In the genomic region with DNA sequence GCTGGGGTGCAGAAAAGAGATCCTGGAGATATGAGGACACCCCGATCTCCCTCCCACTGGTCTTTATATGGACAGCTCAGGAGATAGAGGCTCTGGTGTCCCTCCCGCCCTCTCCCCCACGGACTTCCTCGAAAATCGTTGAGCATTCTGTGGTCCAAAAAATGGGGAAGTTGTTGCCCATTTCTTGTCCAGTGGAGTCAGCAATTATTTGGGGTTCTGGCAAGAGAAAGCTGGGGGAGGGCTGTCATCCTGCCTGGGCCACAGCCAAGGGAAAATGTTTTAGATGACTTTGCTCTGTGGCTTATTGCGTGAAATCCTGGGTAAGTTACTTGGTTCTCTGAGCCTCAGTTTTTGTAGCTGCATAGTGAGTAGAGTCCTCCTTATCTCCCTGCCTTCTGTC, we compare ENCODE assay signal across 16 mouse cellular contexts. TPM values are rescaled to one million over a fixed set of nuclear protein-coding genes. Genes with fewer than 3 reads are reported as not detected.
DNase-seq lines count a peak whose midpoint lies in the region; ATAC-seq and TF ChIP-seq lines count a peak whose summit lies in the region.
"Had no signal": no experiment of that assay in that cellular context is flagged by ENCODE, and none has a peak within 500 bp of the region (broad histone marks: within the 10 kb centered on the region; RNA-seq: fewer than 3 reads in every experiment).

A gene (minus strand): TSS at position 44 of the 400 bp plus-strand sequence.

- 29% methylated on average over 6 of the region's 6 CpGs for WGBS in liver, postnatal 0 days (ENCODE audit: insufficient replicate concordance)

- TF ChIP-seq CTCF in liver, postnatal 0 days (IDR thresholded peaks at IDR 0.05; ENCODE audit: low read depth) = no peak

- H3K4me1 ChIP-seq in liver, postnatal 0 days (ENCODE audit: insufficient read depth) = 0 out of 2 replicates have a peak, but pooled peaks cover 4% of the 10 kb centered on the region
- H3K4me1 ChIP-seq: hindbrain, embryonic 13.5 days; limb, embryonic 15.5 days; midbrain, embryonic 12.5 days; neural tube, embryonic 13.5 days had no signal

- ATAC-seq in liver, postnatal 0 days = no peak
- ATAC-seq in erythroid progenitor cell, adult 5-6 weeks (replicated peaks; ENCODE audit: low FRiP score, poor library complexity, severe bottlenecking) = no peak

- no peaks in the 10 kb centered on the region for H3K36me3 ChIP-seq in liver, postnatal 0 days (replicated peaks; ENCODE audit: insufficient read depth, low read length)
- H3K36me3 ChIP-seq: hindbrain, embryonic 13.5 days; limb, embryonic 15.5 days; midbrain, embryonic 12.5 days; neural tube, embryonic 13.5 days had no signal

- no peaks in the 10 kb centered on the region for H3K27me3 ChIP-seq in liver, postnatal 0 days (ENCODE audit: insufficient read depth, low read length)
- H3K27me3 ChIP-seq: hindbrain, embryonic 13.5 days; limb, embryonic 15.5 days; neural tube, embryonic 13.5 days had no signal

- no peak within 1 kb of the TSS for H3K4me2 ChIP-seq in liver, postnatal 0 days (ENCODE audit: low read depth, low read length)
- H3K4me2 ChIP-seq: hindbrain, embryonic 13.5 days; limb, embryonic 15.5 days; midbrain, embryonic 12.5 days; neural tube, embryonic 13.5 days had no signal

- no peaks in the 10 kb centered on the region for H3K9me3 ChIP-seq in liver, postnatal 0 days (ENCODE audit: low read length)
- H3K9me3 ChIP-seq: hindbrain, embryonic 13.5 days; limb, embryonic 15.5 days; midbrain, embryonic 12.5 days; neural tube, embryonic 13.5 days had no signal

- no peak within 1 kb of the TSS for H3K27ac ChIP-seq in liver, postnatal 0 days (ENCODE audit: low read depth)
- H3K27ac ChIP-seq: hindbrain, embryonic 13.5 days; limb, embryonic 15.5 days; midbrain, embryonic 12.5 days; neural tube, embryonic 13.5 days had no signal

- peak; percentile 34 for DNase-seq in gastrocnemius, postnatal 25 days
- no peak for DNase-seq in gastrocnemius, postnatal 4 days (ENCODE audit: low spot score in 2 of 2)
- peak; percentile 7 to 12 for DNase-seq in lung, adult 18-20 months
- no peak for DNase-seq in lung, postnatal 25 days (ENCODE audit: low spot score)
- DNase-seq in heart, postnatal 10 days = peak; percentile 14 to 20
- DNase-seq in liver, postnatal 0 days = peak; percentile 21
- no peak for DNase-seq in Muller cell, postnatal 12 days (ENCODE audit: inconsistent ontology term)
- DNase-seq: thymus, postnatal 36 days had no signal

- intact Hi-C loops in heart, postnatal 10 days (cut with DNase I) = no loop called here

- H3K4me3 ChIP-seq in liver, postnatal 0 days (ENCODE audit: low read depth, low read length) = no peak within 1 kb of the TSS
- H3K4me3 ChIP-seq: erythroblast, embryonic 14.5 days; hindbrain, embryonic 13.5 days; limb, embryonic 15.5 days; midbrain, embryonic 12.5 days; neural tube, embryonic 13.5 days had no signal

- TF ChIP-seq EP300 in liver, postnatal 0 days (IDR thresholded peaks at IDR 0.05; ENCODE audit: low read depth) = no peak

- no peak within 1 kb of the TSS for H3K9ac ChIP-seq in liver, postnatal 0 days (replicated peaks)
- H3K9ac ChIP-seq: hindbrain, embryonic 13.5 days; limb, embryonic 15.5 days; midbrain, embryonic 12.5 days; neural tube, embryonic 13.5 days had no signal

RNA-seq across cellular contexts. Expression of the gene that starts here (rescaled TPM):
- 1 to 10 TPM in 1 of 2 experiments, under 1 TPM in 1; 0.61 to 1.1 TPM for total RNA-seq in gastrocnemius, postnatal 25 days (2021)
- total RNA-seq in gastrocnemius, postnatal 4 days (2021) = 1 to 10 TPM; 3.8 to 5.2 TPM
- total RNA-seq in heart, postnatal 10 days (2021) = 1 to 10 TPM; 1.2 to 1.8 TPM
- polyA plus RNA-seq in liver, postnatal 0 days (2015; fragmentation: Nextera tagmentation; extraction: Ambion mirVana) = 25.6 and 28.4 TPM in 2 replicates
- not detected in 2 replicates for total RNA-seq in erythroid progenitor cell, adult 5-6 weeks (2015; ENCODE audit: low replicate concordance)
- total RNA-seq in erythroid progenitor cell, adult 5-6 weeks (2017; ENCODE audit: low replicate concordance) = not detected in 2 replicates
- total RNA-seq: left cerebral cortex, adult 8-10 months had no signal
- polyA plus RNA-seq: C2C12 had no signal

Comparison
In these comparisons a context has a peak if more than half of its experiments do, and no peak if none do; other contexts are left out.
1. DNase-seq: peak in gastrocnemius, postnatal 25 days (single experiment), lung, adult 18-20 months (2 of 2), heart, postnatal 10 days (2 of 2) and liver, postnatal 0 days (single experiment); none in gastrocnemius, postnatal 4 days (0 of 2), lung, postnatal 25 days (single experiment) and Muller cell, postnatal 12 days (single experiment).